Mouse (Mus musculus) B cell, adult 2 months (primary cell): ENCODE data around the gene Maml3.

Source experiments
- DNase-seq, 2 experiments: peaks; one replicate each; pipeline ENCODE4 v3.0.0; 2022

Maml3 gene

GRCm38 (mm10) chr3:52104636-52105151, at the start of gene Maml3:
TSS of gene Maml3 (minus strand) at chr3:52105076.
- peak; percentile 87 to 88 for DNase-seq

GRCm38 (mm10) chr3:52151155-52151554, 46.3 kb upstream of the Maml3 start:
- no peak for DNase-seq

GRCm38 (mm10) chr3:52148301-52148700, 43.4 kb upstream of the Maml3 start:
- DNase-seq, result no peak

GRCm38 (mm10) chr3:52144776-52145460, 40.0 kb upstream of the Maml3 start:
- DNase-seq, result no peak

- DNase-seq, result no peak
Measured at GRCm38 (mm10) chr3:52143017-52143416, 38.1 kb upstream of the Maml3 start.

- DNase-seq, result no peak
Measured at GRCm38 (mm10) chr3:52140162-52140561, 35.3 kb upstream of the Maml3 start.

- DNase-seq, result no peak
Measured at GRCm38 (mm10) chr3:52125421-52125820, 20.5 kb upstream of the Maml3 start.

GRCm38 (mm10) chr3:52120858-52121257, 16.0 kb upstream of the Maml3 start:
- no peak for DNase-seq

- DNase-seq, result no peak
Measured at GRCm38 (mm10) chr3:52119216-52119615, 14.3 kb upstream of the Maml3 start.

- DNase-seq, result no peak
Measured at GRCm38 (mm10) chr3:52115421-52115820, 10.5 kb upstream of the Maml3 start.

GRCm38 (mm10) chr3:52108027-52108426, 3.2 kb upstream of the Maml3 start:
- DNase-seq, result peak; percentile 41 to 48

- no peak for DNase-seq
Measured at GRCm38 (mm10) chr3:52105156-52105555, 280 bp upstream of the Maml3 start.

- DNase-seq, result no peak
Measured at GRCm38 (mm10) chr3:52104208-52104607, 668 bp downstream of the Maml3 start.

- peak; percentile 58 to 66 for DNase-seq
Measured at GRCm38 (mm10) chr3:52103531-52104181, 1.2 kb downstream of the Maml3 start.

GRCm38 (mm10) chr3:52102601-52103530, 2.0 kb downstream of the Maml3 start:
- DNase-seq, result peak; percentile 82 to 85

GRCm38 (mm10) chr3:52101977-52102600, 2.8 kb downstream of the Maml3 start:
- peak; percentile 84 to 85 for DNase-seq

- DNase-seq, result no peak
Measured at GRCm38 (mm10) chr3:52101401-52101976, 3.4 kb downstream of the Maml3 start.

- DNase-seq, result no peak
Measured at GRCm38 (mm10) chr3:52100926-52101325, 4.0 kb downstream of the Maml3 start.

GRCm38 (mm10) chr3:52100306-52100705, 4.6 kb downstream of the Maml3 start:
- DNase-seq, result no peak

- DNase-seq, result no peak
Measured at GRCm38 (mm10) chr3:52099286-52099685, 5.6 kb downstream of the Maml3 start.

GRCm38 (mm10) chr3:52091261-52091797, 13.5 kb downstream of the Maml3 start:
- no peak for DNase-seq
